Mouse (Mus musculus) T-cell, adult 2 months (primary cell): Measurements from ENCODE around the gene Pdcd4.
"Not testable (repeated sequence)": the region's sequence is repeated elsewhere in the genome, so short reads cannot be mapped to it uniquely, and the experiment has no call there.

Source experiments
- DNase-seq: peaks from one replicate; pipeline ENCODE4 v3.0.0; 2022; ENCODE audit warnings: low spot score

Gene Pdcd4

GRCm38 (mm10) chr19:53901931-53902738, 10.1 kb downstream of the Pdcd4 start:
- peak; percentile 40 for DNase-seq

GRCm38 (mm10) chr19:53902739-53903487, 10.9 kb downstream of the Pdcd4 start:
- DNase-seq = peak; percentile 97

GRCm38 (mm10) chr19:53903507-53904321, 11.7 kb downstream of the Pdcd4 start:
- DNase-seq = peak; percentile 82

GRCm38 (mm10) chr19:53904833-53905480, 12.9 kb downstream of the Pdcd4 start:
- DNase-seq = no peak

GRCm38 (mm10) chr19:53906033-53906702, 14.1 kb downstream of the Pdcd4 start:
- DNase-seq = peak; percentile 47

GRCm38 (mm10) chr19:53906703-53907070, 14.7 kb downstream of the Pdcd4 start:
- not testable (repeated sequence) for DNase-seq

GRCm38 (mm10) chr19:53914950-53915349, 22.9 kb downstream of the Pdcd4 start:
- no peak for DNase-seq

- DNase-seq = no peak
Observed at GRCm38 (mm10) chr19:53919541-53919940, 27.5 kb downstream of the Pdcd4 start.

GRCm38 (mm10) chr19:53921996-53922395, 30.0 kb downstream of the Pdcd4 start:
- DNase-seq = not testable (repeated sequence)

- DNase-seq = peak; percentile 61
Observed at GRCm38 (mm10) chr19:53925338-53925751, 33.3 kb downstream of the Pdcd4 start.

GRCm38 (mm10) chr19:53926705-53927104, 34.7 kb downstream of the Pdcd4 start:
- DNase-seq = no peak

GRCm38 (mm10) chr19:53929218-53929617, 37.2 kb downstream of the Pdcd4 start:
- no peak for DNase-seq

- no peak for DNase-seq
Observed at GRCm38 (mm10) chr19:53933050-53933449, 41.0 kb downstream of the Pdcd4 start.

GRCm38 (mm10) chr19:53934046-53934445, 42.0 kb downstream of the Pdcd4 start:
- DNase-seq = no peak

- DNase-seq = no peak
Observed at GRCm38 (mm10) chr19:53939467-53939866, 47.4 kb downstream of the Pdcd4 start.

GRCm38 (mm10) chr19:53941139-53941538, 49.1 kb downstream of the Pdcd4 start:
- no peak for DNase-seq

- DNase-seq = no peak
Observed at GRCm38 (mm10) chr19:53942342-53942741, 50.3 kb downstream of the Pdcd4 start.

- peak; percentile 99 for DNase-seq
Observed at GRCm38 (mm10) chr19:53943802-53944785, 52.1 kb downstream of the Pdcd4 start, which contains the start of the genes Shoc2 and Bbip1. TSS of gene Shoc2 (plus strand) at chr19:53944306. TSS of gene Bbip1 (minus strand) at chr19:53944627.

- DNase-seq = no peak
Observed at GRCm38 (mm10) chr19:53944786-53945169, 52.7 kb downstream of the Pdcd4 start.
